Mouse (Mus musculus): ENCODE results near the gene Lrrc10b. TPM values are rescaled to one million over a fixed set of nuclear protein-coding genes. Genes with fewer than 3 reads are reported as not detected.

Lrrc10b gene
- 1.9 and 2.0 TPM in 2 replicates for polyA plus RNA-seq (2015; fragmentation: Nextera tagmentation; extraction: Ambion mirVana)

DNA sequence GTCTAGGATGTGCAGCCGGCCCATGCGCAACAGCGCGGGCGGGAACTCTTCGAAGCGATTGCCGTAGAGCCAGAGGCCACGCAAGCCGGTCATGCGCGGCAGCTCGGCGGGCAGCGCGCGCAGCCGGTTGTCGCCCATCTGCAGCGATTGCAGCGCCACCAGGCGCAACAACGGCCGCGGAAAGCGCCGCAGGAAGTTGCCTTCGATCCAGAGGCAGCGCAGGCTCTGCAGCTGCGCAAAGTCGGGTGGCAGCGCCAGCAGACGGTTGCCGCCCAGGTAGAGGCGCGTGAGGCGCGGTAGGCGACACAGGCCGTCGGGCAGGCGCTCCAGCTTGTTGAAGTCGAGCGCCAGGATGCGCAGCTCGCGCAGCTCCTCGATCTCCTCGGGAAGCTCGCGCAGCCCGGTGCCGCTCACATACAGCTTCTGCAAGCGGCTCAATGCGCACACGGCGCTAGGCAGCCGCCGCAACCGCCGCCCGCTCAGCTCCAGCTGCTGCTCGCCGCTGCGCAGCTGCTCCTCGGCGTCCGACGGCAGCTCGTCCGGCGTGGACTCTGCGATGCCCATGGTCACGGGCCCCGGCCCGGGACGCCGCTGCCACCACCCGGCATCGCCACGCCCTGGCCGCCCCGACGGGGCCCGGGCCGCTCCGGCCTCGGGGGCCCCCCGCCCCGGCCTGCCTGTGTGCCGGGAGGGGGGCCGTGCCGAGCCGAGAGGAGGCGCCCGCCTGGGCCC, at the start of gene Lrrc10b:
TSS of gene Lrrc10b (minus strand) at position 722 of the 732 bp plus-strand sequence.
- Histone ChIP-seq H3K4me2 (ENCODE audit: low read length) (peak within 1 kb of the TSS; percentile 75), H3K4me3 (ENCODE audit: low read depth, low read length) (peak within 1 kb of the TSS; percentile 53), H3K27me3 (ENCODE audit: control insufficient read depth, insufficient read depth, low read depth, low read length) (peaks cover 33% of the 10 kb centered on the region), H3K36me3 (ENCODE audit: control insufficient read depth, insufficient read depth, low read length) (no peaks in the 10 kb centered on the region), H3K27ac (ENCODE audit: low read length) (peak within 1 kb of the TSS; percentile 64), H3K9me3 (replicated peaks; ENCODE audit: control insufficient read depth, low read length, poor library complexity, severe bottlenecking) (no peaks in the 10 kb centered on the region), H3K9ac (ENCODE audit: low read depth, low read length) (peak within 1 kb of the TSS; percentile 68), H3K4me1 (ENCODE audit: control insufficient read depth, insufficient read depth, low read length) (peaks cover 16% of the 10 kb centered on the region)
- under 1% methylated on average over 88 of the region's 96 CpGs for WGBS
- peak; percentile 73 for ATAC-seq

DNA sequence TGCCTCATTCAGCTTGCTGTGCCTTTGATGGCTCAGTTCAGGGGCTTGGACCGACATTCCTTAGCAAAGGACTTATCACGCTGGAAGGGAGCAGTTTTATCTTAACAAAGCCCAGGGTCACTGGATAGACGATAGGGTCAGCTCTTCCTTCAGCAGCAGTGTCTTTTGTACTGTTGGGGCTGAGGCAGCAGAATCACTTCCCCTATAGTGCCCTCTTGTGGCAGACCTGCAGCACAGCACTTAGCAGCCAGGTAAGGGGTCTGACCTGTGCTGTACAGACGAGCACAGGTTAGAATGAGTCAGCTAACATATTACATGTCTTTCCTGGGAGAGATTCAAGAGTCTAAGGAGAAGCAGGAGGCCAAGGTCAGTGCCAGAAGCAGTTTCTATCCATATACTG, 45.3 kb upstream of the Lrrc10b start:
- Histone ChIP-seq H3K27ac (ENCODE audit: low read length) (no peak overlapping the region), H3K27me3 (ENCODE audit: control insufficient read depth, insufficient read depth, low read depth, low read length) (no peaks in the 10 kb centered on the region), H3K9ac (ENCODE audit: low read depth, low read length) (no peak overlapping the region), H3K9me3 (replicated peaks; ENCODE audit: control insufficient read depth, low read length, poor library complexity, severe bottlenecking) (no peaks in the 10 kb centered on the region), H3K36me3 (ENCODE audit: control insufficient read depth, insufficient read depth, low read length) (peaks cover 4% of the 10 kb centered on the region), H3K4me3 (ENCODE audit: low read depth, low read length) (no peak overlapping the region), H3K4me2 (ENCODE audit: low read length) (no peak overlapping the region), H3K4me1 (ENCODE audit: control insufficient read depth, insufficient read depth, low read length) (no peaks in the 10 kb centered on the region)
- peak; percentile 83 for ATAC-seq
- 2% methylated on average over 4 of the region's 4 CpGs for WGBS

DNA sequence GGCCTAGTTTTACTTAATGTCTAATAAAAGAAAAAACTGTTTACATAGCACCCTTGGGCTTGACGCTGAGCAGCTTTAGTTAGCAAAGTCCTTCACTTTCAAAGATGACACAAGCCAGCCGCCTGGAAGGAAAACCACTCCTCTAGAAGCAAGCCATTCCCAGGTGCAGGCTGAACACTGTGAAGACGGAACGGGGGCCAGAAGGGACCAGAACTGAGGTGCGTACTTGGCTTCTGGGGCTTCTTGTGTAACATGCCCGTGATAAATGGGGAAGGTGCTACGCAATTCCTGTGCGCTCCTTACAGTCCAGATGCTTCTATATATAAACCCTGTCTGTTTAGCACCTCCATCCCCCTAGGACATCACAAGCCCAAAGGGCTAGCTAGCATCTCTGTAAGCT, 43.3 kb upstream of the Lrrc10b start:
- Histone ChIP-seq H3K27ac (ENCODE audit: low read length) (no peak overlapping the region), H3K4me2 (ENCODE audit: low read length) (no peak overlapping the region), H3K27me3 (ENCODE audit: control insufficient read depth, insufficient read depth, low read depth, low read length) (no peaks in the 10 kb centered on the region), H3K9me3 (replicated peaks; ENCODE audit: control insufficient read depth, low read length, poor library complexity, severe bottlenecking) (no peaks in the 10 kb centered on the region), H3K36me3 (ENCODE audit: control insufficient read depth, insufficient read depth, low read length) (peaks cover 2% of the 10 kb centered on the region), H3K9ac (ENCODE audit: low read depth, low read length) (no peak overlapping the region), H3K4me3 (ENCODE audit: low read depth, low read length) (no peak overlapping the region), H3K4me1 (ENCODE audit: control insufficient read depth, insufficient read depth, low read length) (peaks cover 4% of the 10 kb centered on the region; the same call in 1 of the 2 replicates)
- no peak for ATAC-seq
- 95% methylated on average over 8 of the region's 8 CpGs for WGBS

DNA sequence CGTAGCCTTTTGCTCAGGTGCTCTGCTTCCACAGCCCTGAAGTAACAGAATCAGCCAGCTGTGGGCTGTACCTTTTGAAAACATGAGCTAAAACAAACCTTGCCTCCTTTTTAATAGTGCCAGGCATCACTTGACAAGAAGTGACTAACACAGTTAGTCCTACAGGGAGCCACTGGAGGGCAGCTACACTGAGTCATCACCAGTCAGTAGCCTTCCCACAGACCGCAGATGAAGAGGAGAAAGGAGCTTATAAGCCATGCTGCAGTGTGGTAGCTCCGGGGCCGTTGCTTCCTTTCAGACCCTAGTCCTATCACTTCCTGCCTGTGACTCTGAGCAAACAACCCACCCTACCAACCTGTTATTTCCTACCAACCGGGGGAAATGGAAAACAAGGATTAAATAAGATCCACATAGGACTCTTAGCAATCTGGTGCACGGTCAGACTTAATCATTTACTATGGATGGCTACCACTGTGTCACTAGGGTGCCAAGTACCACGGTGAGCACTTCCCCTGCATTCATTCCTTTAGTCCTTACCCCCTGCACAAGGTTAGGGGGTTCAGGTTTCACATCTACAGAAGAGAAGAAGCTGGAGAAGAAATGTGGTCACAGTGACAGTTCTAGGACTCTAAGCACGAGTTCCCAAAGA, 40.4 kb upstream of the Lrrc10b start:
- no peak overlapping the region for H3K4me3 ChIP-seq (ENCODE audit: low read depth, low read length)
- no peaks in the 10 kb centered on the region for H3K9me3 ChIP-seq (replicated peaks; ENCODE audit: control insufficient read depth, low read length, poor library complexity, severe bottlenecking)
- H3K36me3 ChIP-seq (ENCODE audit: control insufficient read depth, insufficient read depth, low read length), result no peaks in the 10 kb centered on the region; the same call in none of the 2 replicates
- peak; percentile 52 for ATAC-seq
- 54% methylated on average over 8 of the region's 8 CpGs for WGBS
- H3K9ac ChIP-seq (ENCODE audit: low read depth, low read length), result no peak overlapping the region
- no peak overlapping the region for H3K4me2 ChIP-seq (ENCODE audit: low read length)
- H3K27me3 ChIP-seq (ENCODE audit: control insufficient read depth, insufficient read depth, low read depth, low read length), result no peaks in the 10 kb centered on the region
- peaks cover 4% of the 10 kb centered on the region; the same call in 1 of the 2 replicates for H3K4me1 ChIP-seq (ENCODE audit: control insufficient read depth, insufficient read depth, low read length)
- H3K27ac ChIP-seq (ENCODE audit: low read length), result peak overlapping the region; percentile 8; the same call in 1 of the 2 replicates

DNA sequence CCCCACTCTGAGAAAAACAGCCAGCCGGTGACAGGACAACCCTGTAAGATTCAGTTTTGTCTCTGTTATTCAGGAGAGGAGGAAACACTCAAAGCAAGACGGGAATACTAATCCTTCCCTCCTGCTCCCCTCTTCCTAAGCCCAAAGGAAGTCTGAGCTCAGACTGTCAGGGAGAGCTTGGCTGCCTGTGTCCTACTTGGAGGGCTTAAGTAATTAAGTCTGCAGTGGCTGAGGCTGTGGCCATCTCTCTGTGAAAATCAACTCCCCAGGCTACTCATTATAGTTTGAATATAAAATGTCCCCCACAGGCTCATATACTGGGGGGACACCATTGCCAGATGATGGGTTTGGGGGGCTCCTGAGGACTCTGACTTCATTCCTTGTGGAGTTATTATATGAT, 39.7 kb upstream of the Lrrc10b start:
- H3K4me1 ChIP-seq (ENCODE audit: control insufficient read depth, insufficient read depth, low read length), result peaks cover 4% of the 10 kb centered on the region; the same call in 1 of the 2 replicates
- ATAC-seq, result peak; percentile 47; the same call in 1 of the 2 replicates
- H3K27me3 ChIP-seq (ENCODE audit: control insufficient read depth, insufficient read depth, low read depth, low read length), result no peaks in the 10 kb centered on the region
- WGBS, result 26% methylated on average over 2 of the region's 2 CpGs
- H3K9me3 ChIP-seq (replicated peaks; ENCODE audit: control insufficient read depth, low read length, poor library complexity, severe bottlenecking), result no peaks in the 10 kb centered on the region
- H3K4me2 ChIP-seq (ENCODE audit: low read length), result no peak overlapping the region
- H3K4me3 ChIP-seq (ENCODE audit: low read depth, low read length), result no peak overlapping the region
- no peak overlapping the region for H3K9ac ChIP-seq (ENCODE audit: low read depth, low read length)
- H3K27ac ChIP-seq (ENCODE audit: low read length), result peak overlapping the region; percentile 8; the same call in 1 of the 2 replicates
- H3K36me3 ChIP-seq (ENCODE audit: control insufficient read depth, insufficient read depth, low read length), result no peaks in the 10 kb centered on the region; the same call in none of the 2 replicates

DNA sequence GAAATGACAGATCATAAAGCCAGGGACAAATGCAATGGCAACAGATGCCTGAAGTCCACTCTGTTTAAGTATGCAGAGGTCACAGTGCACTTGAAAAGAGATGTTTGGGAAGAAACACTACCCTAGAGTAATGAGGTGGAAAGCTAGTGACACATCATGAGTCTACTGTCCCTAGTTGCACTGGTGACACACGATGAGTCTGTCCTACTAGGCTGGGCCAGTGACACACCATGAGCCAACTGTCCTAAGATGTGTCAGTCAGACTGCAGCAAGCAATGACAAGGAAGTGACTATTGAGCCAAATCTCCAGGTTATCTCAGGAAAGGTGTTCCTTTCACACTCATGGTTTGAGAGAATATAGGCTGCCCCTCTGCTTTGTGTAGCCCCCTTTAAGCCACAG, 38.4 kb upstream of the Lrrc10b start:
- no peak overlapping the region for H3K9ac ChIP-seq (ENCODE audit: low read depth, low read length)
- H3K4me3 ChIP-seq (ENCODE audit: low read depth, low read length), result no peak overlapping the region
- no peaks in the 10 kb centered on the region for H3K9me3 ChIP-seq (replicated peaks; ENCODE audit: control insufficient read depth, low read length, poor library complexity, severe bottlenecking)
- no peaks in the 10 kb centered on the region for H3K27me3 ChIP-seq (ENCODE audit: control insufficient read depth, insufficient read depth, low read depth, low read length)
- peaks cover 4% of the 10 kb centered on the region; the same call in 1 of the 2 replicates for H3K4me1 ChIP-seq (ENCODE audit: control insufficient read depth, insufficient read depth, low read length)
- ATAC-seq, result no peak
- no peak overlapping the region for H3K4me2 ChIP-seq (ENCODE audit: low read length)
- WGBS, result 88% methylated on average over 1 of the region's 1 CpGs
- H3K27ac ChIP-seq (ENCODE audit: low read length), result no peak overlapping the region
- no peaks in the 10 kb centered on the region; the same call in 1 of the 2 replicates for H3K36me3 ChIP-seq (ENCODE audit: control insufficient read depth, insufficient read depth, low read length)

DNA sequence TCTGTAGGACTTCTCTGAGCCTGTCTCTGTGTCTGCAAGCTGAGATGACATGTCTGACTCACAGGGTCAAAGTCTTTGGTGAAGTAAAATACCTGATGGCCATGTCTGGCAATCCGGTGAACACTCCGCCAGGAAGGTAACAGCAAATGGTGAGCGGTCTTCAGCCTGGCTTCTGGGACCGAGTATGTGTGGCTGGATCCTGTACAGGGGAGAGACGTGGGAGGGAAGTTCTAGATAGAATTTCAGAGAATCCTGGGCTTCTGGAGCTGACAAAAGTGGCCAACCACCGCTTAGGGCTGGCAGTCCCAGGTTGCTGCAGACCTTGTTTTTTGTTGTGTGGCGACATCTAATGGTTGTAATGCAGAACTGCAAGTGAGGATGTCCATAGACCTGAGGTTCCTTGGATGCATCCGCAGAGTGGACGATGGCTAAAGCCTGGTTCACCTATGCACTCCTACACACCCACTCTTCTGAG, 29.0 kb upstream of the Lrrc10b start:
- ATAC-seq, result peak; percentile 72
- WGBS, result 22% methylated on average over 9 of the region's 9 CpGs
- Histone ChIP-seq H3K27me3 (ENCODE audit: control insufficient read depth, insufficient read depth, low read depth, low read length) (no peaks in the 10 kb centered on the region), H3K36me3 (ENCODE audit: control insufficient read depth, insufficient read depth, low read length) (no peaks in the 10 kb centered on the region), H3K4me3 (ENCODE audit: low read depth, low read length) (no peak overlapping the region), H3K9ac (ENCODE audit: low read depth, low read length) (no peak overlapping the region), H3K9me3 (replicated peaks; ENCODE audit: control insufficient read depth, low read length, poor library complexity, severe bottlenecking) (no peaks in the 10 kb centered on the region), H3K27ac (ENCODE audit: low read length) (no peak overlapping the region), H3K4me1 (ENCODE audit: control insufficient read depth, insufficient read depth, low read length) (peaks cover 10% of the 10 kb centered on the region), H3K4me2 (ENCODE audit: low read length) (no peak overlapping the region)

DNA sequence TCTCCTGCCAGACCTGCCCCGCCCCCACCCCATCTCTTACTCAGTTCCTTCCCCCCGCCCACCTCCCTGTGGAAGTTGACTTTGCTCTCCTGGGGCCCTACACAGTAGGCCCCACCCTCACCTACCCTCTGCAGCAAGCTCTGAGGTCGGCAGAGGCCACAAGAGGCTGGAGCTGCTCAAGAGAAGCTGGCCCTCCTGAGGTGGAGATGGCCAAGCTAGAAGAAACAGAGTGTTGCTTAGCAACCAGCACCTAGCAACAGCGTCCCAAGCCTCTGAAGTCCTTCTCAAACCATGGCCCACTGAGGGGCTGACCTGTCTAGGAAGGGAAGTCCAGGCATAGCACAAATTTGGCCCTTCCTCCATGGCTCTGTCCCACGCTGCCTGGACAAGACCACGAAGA, 25.4 kb upstream of the Lrrc10b start, which contains the start of gene Ppp1r32:
TSS of gene Ppp1r32 (minus strand) at position 226 of the 400 bp plus-strand sequence.
- Histone ChIP-seq H3K9me3 (replicated peaks; ENCODE audit: control insufficient read depth, low read length, poor library complexity, severe bottlenecking) (no peaks in the 10 kb centered on the region), H3K4me2 (ENCODE audit: low read length) (peak within 1 kb of the TSS; percentile 19), H3K9ac (ENCODE audit: low read depth, low read length) (no peak within 1 kb of the TSS), H3K4me1 (ENCODE audit: control insufficient read depth, insufficient read depth, low read length) (peaks cover 10% of the 10 kb centered on the region), H3K36me3 (ENCODE audit: control insufficient read depth, insufficient read depth, low read length) (no peaks in the 10 kb centered on the region), H3K27ac (ENCODE audit: low read length) (peak within 1 kb of the TSS; percentile 24; the same call in 1 of the 2 replicates), H3K27me3 (ENCODE audit: control insufficient read depth, insufficient read depth, low read depth, low read length) (no peaks in the 10 kb centered on the region), H3K4me3 (ENCODE audit: low read depth, low read length) (no peak within 1 kb of the TSS)
- peak; percentile 73 for ATAC-seq
- WGBS, result 18% methylated on average over 6 of the region's 6 CpGs

DNA sequence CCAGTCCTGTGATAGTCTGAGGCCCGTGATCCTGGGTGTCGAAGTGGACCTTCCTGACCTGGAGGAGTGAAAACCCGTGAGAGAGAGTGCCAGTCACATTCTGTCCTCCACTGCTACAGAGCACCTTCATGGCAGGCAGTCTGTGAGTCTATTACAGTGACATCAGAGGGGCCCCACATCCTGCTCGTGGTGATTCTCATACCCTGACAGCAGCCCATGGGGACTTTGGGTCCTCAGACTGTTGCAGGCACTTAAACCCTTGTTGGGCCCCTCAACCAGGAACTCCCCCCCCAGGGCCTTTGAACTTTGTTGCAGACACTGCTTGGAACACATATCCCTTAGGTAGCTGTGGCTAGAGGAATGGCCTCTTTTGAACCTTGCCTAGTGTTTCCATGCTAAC, 22.3 kb upstream of the Lrrc10b start:
- no peak overlapping the region for H3K4me3 ChIP-seq (ENCODE audit: low read depth, low read length)
- no peaks in the 10 kb centered on the region for H3K9me3 ChIP-seq (replicated peaks; ENCODE audit: control insufficient read depth, low read length, poor library complexity, severe bottlenecking)
- 70% methylated on average over 4 of the region's 4 CpGs for WGBS
- H3K36me3 ChIP-seq (ENCODE audit: control insufficient read depth, insufficient read depth, low read length), result no peaks in the 10 kb centered on the region
- peaks cover 10% of the 10 kb centered on the region for H3K4me1 ChIP-seq (ENCODE audit: control insufficient read depth, insufficient read depth, low read length)
- H3K9ac ChIP-seq (ENCODE audit: low read depth, low read length), result no peak overlapping the region
- H3K4me2 ChIP-seq (ENCODE audit: low read length), result no peak overlapping the region
- no peak for ATAC-seq
- no peak overlapping the region for H3K27ac ChIP-seq (ENCODE audit: low read length)
- H3K27me3 ChIP-seq (ENCODE audit: control insufficient read depth, insufficient read depth, low read depth, low read length), result no peaks in the 10 kb centered on the region

Data from midbrain, embryonic 16.5 days (tissue).